Comparison of ENCODE assay signal across 17 mouse cellular contexts in genomic region chr15:101215136-101215535, GRCm38 (mm10).
"Had no signal": no experiment of that assay in that cellular context is flagged by ENCODE, and none has a peak within 500 bp of the region (broad histone marks: within the 10 kb centered on the region; RNA-seq: fewer than 3 reads in every experiment).

No protein-coding gene starts in this region.

- H3K4me2 ChIP-seq: lung, embryonic 15.5 days; midbrain, embryonic 11.5 days; midbrain, embryonic 13.5 days; midbrain, embryonic 15.5 days; neural tube, embryonic 12.5 days; stomach, embryonic 15.5 days had no signal

- H3K9ac ChIP-seq: lung, embryonic 15.5 days; midbrain, embryonic 13.5 days; midbrain, embryonic 15.5 days; neural tube, embryonic 12.5 days; stomach, embryonic 15.5 days had no signal

- H3K9me3 ChIP-seq: lung, embryonic 15.5 days; megakaryocyte, embryonic 14.5 days; midbrain, embryonic 13.5 days; midbrain, embryonic 15.5 days; neural tube, embryonic 12.5 days; stomach, embryonic 15.5 days had no signal

- DNase-seq: lung, adult 2 months; lung, postnatal 14 days; lung, postnatal 36 days; right cerebral cortex, postnatal 14 days; thymus, adult 2 months; thymus, postnatal 25 days; thymus, postnatal 4 days had no signal

- H3K4me1 ChIP-seq: lung, embryonic 15.5 days; midbrain, embryonic 15.5 days; neural tube, embryonic 12.5 days had no signal

- H3K27ac ChIP-seq: lung, embryonic 15.5 days; macrophage; midbrain, embryonic 13.5 days; midbrain, embryonic 15.5 days; neural tube, embryonic 12.5 days; stomach, embryonic 15.5 days; stomach, postnatal 0 days had no signal

- ATAC-seq: lung, postnatal 0 days; midbrain, embryonic 13.5 days; midbrain, embryonic 15.5 days had no signal

- H3K27me3 ChIP-seq: lung, embryonic 15.5 days; midbrain, embryonic 13.5 days; midbrain, embryonic 15.5 days; neural tube, embryonic 12.5 days; stomach, embryonic 15.5 days had no signal

- H3K4me3 ChIP-seq: lung, embryonic 15.5 days; megakaryocyte, embryonic 14.5 days; midbrain, embryonic 13.5 days; midbrain, embryonic 15.5 days; neural tube, embryonic 12.5 days; stomach, embryonic 15.5 days had no signal
